Mouse (Mus musculus): Measurements from ENCODE around the gene Gm49368.

- TF ChIP-seq CTCF (IDR thresholded peaks at IDR 0.05; ENCODE audit: low read depth), result no peak
- TF ChIP-seq EP300 (IDR thresholded peaks at IDR 0.05; ENCODE audit: low read depth), result no peak
Observed at GRCm38 (mm10) chr7:128023565-128023964, 38.9 kb upstream of the Gm49368 start.

All from heart, postnatal 0 days (tissue).